Mouse (Mus musculus): ENCODE measurements around the gene Gm14744. TPM values are rescaled to one million over a fixed set of nuclear protein-coding genes. Genes with fewer than 3 reads are reported as not detected.

The Gm14744 gene
- total RNA-seq (2023) = not detected

GRCm38 (mm10) chrX:77864458-77864857 lies at the start of gene Gm14744:
TSS of gene Gm14744 (plus strand) at chrX:77864758.

GRCm38 (mm10) chrX:77853523-77853922 lies 11.0 kb upstream of the Gm14744 start, which contains the start of gene Pbsn:
TSS of gene Pbsn (minus strand) at chrX:77853623.

Other genes starting within 250 kb of the Gm14744 start
- gene Prkx, start 68.5 kb upstream of the Gm14744 start, total RNA-seq (2023) = 45.1 TPM
- not detected for gene Pbsn, start 11.1 kb upstream of the Gm14744 start, total RNA-seq (2023)
- not detected for gene 5430402E10Rik, start 60.3 kb downstream of the Gm14744 start, total RNA-seq (2023)
- not detected for gene Obp1a, start 226.6 kb downstream of the Gm14744 start, total RNA-seq (2023)

All from CD8-positive naive resting alpha-beta T cell, adult 57 days (primary cell).